Mouse (Mus musculus) CH12.LX (cell line): ENCODE data around the gene Pip5kl1. TPM values are rescaled to one million over a fixed set of nuclear protein-coding genes. Genes with fewer than 3 reads are reported as not detected.

ENCODE experiments used
- DNase-seq: peaks from one replicate; pipeline ENCODE4 v3.0.0-alpha.2; 2013; ENCODE audit errors: extremely low read depth
- H3K27ac ChIP-seq: 2 replicates; pipeline ENCODE4 v1.5.1; 2012; ENCODE audit warnings: low read depth, mild to moderate bottlenecking, control low read depth, moderate library complexity; ENCODE audit not compliant: insufficient read depth
- H3K27me3 ChIP-seq: replicated peaks from 2 replicates; pipeline ENCODE3; 2012; ENCODE audit warnings: inconsistent platforms
- H3K36me3 ChIP-seq, 2 experiments: replicated peaks in 1 of 2; 2 replicates each; pipeline versions ENCODE3 to v1.6.1; 2012; ENCODE audit warnings: inconsistent platforms in 1 of 2, low read length in 1 of 2, mild to moderate bottlenecking in 1 of 2, mixed read lengths in 1 of 2, moderate library complexity in 1 of 2; ENCODE audit not compliant: control insufficient read depth in 1 of 2, insufficient read depth in 1 of 2
- H3K4me1 ChIP-seq, 2 experiments: 2 replicates each; pipeline ENCODE4 v1.6.1; 2012; ENCODE audit warnings: inconsistent platforms in 1 of 2, moderate library complexity in 1 of 2; ENCODE audit not compliant: insufficient read depth in 2 of 2, control insufficient read depth in 1 of 2
- H3K4me2 ChIP-seq: 2 replicates; pipeline ENCODE4 v1.6.1; 2012; ENCODE audit warnings: low read depth, mild to moderate bottlenecking, control low read depth; ENCODE audit not compliant: poor library complexity, insufficient read depth, severe bottlenecking
- H3K4me3 ChIP-seq, 3 experiments: fragments of 150-350 bp in 1 of 3; sonication (generic) in 1 of 3; replicated peaks in 1 of 3; 2 replicates each; pipeline versions ENCODE3 to v1.5.1; 2011 to 2012; ENCODE audit warnings: low read depth in 2 of 3, low read length in 2 of 3, mild to moderate bottlenecking in 2 of 3, moderate library complexity in 2 of 3, control low read depth in 1 of 3, improper control_type of control experiment in 1 of 3, inconsistent platforms in 1 of 3, mixed read lengths in 1 of 3; ENCODE audit not compliant: poor library complexity in 1 of 3
- H3K79me2 ChIP-seq: replicated peaks from 2 replicates; pipeline ENCODE4 v1.6.1; 2012; ENCODE audit warnings: mild to moderate bottlenecking, moderate library complexity; ENCODE audit not compliant: control insufficient read depth, poor library complexity, insufficient read depth, severe bottlenecking; ENCODE audit errors: extremely low read depth
- H3K9ac ChIP-seq: 2 replicates; pipeline ENCODE4 v1.6.1; 2012; ENCODE audit warnings: low read depth, mild to moderate bottlenecking, control low read depth, moderate library complexity; ENCODE audit not compliant: insufficient read depth
- H3K9me3 ChIP-seq: replicated peaks from 2 replicates; pipeline ENCODE3; 2012; ENCODE audit warnings: low read length, inconsistent platforms, mixed read lengths
- BHLHE40 ChIP-seq: IDR thresholded peaks from 2 replicates; pipeline ENCODE4 v1.6.1; 2011; ENCODE audit warnings: mild to moderate bottlenecking, low read depth, low read length, improper control_type of control experiment
- CHD1 ChIP-seq: IDR thresholded peaks from 2 replicates; pipeline ENCODE4 v1.6.1; 2012; ENCODE audit warnings: low read depth, low read length, improper control_type of control experiment, inconsistent platforms
- CTCF ChIP-seq, 2 experiments: IDR thresholded peaks in 1 of 2; conservative IDR thresholded peaks in 1 of 2; 2 replicates each; pipeline ENCODE4 v1.5.1; 2011 to 2012; ENCODE audit warnings: low read depth in 2 of 2, low read length in 2 of 2, improper control_type of control experiment in 1 of 2, inconsistent platforms in 1 of 2, mild to moderate bottlenecking in 1 of 2, moderate library complexity in 1 of 2
- E2F4 ChIP-seq: IDR thresholded peaks from 2 replicates; pipeline ENCODE4 v1.6.1; 2011; ENCODE audit warnings: low read depth, low read length, improper control_type of control experiment; ENCODE audit not compliant: insufficient replicate concordance
- ELF1 ChIP-seq: IDR thresholded peaks from 2 replicates; pipeline ENCODE4 v1.6.1; 2014; ENCODE audit warnings: low read depth, mild to moderate bottlenecking, inconsistent platforms, low read length, improper control_type of control experiment
- EP300 ChIP-seq: IDR thresholded peaks from 2 replicates; pipeline ENCODE4 v1.6.1; 2011; ENCODE audit warnings: low read length, improper control_type of control experiment
- ETS1 ChIP-seq: conservative IDR thresholded peaks from 2 replicates; pipeline ENCODE4 v1.6.1; 2012; ENCODE audit warnings: low read depth, mild to moderate bottlenecking, inconsistent platforms, low read length, improper control_type of control experiment, moderate library complexity
- GABPA ChIP-seq: IDR thresholded peaks from 2 replicates; pipeline ENCODE4 v1.6.1; 2012; ENCODE audit warnings: low read depth, low read length, improper control_type of control experiment, inconsistent platforms; ENCODE audit not compliant: insufficient replicate concordance
- IRF4 ChIP-seq: IDR thresholded peaks from 2 replicates; pipeline ENCODE4 v1.6.1; 2014; ENCODE audit warnings: low read depth, mild to moderate bottlenecking, inconsistent platforms, low read length, improper control_type of control experiment
- JUN ChIP-seq: IDR thresholded peaks from 2 replicates; pipeline ENCODE4 v1.6.1; 2011; ENCODE audit warnings: low read depth, mild to moderate bottlenecking, low read length, improper control_type of control experiment, moderate library complexity; ENCODE audit not compliant: insufficient read depth
- JUND ChIP-seq: conservative IDR thresholded peaks from 2 replicates; pipeline ENCODE4 v1.6.1; 2011; ENCODE audit warnings: low read depth, low read length, improper control_type of control experiment
- MAFK ChIP-seq: IDR thresholded peaks from 2 replicates; pipeline ENCODE4 v1.6.1; 2011; ENCODE audit warnings: low read length, improper control_type of control experiment; ENCODE audit not compliant: insufficient replicate concordance
- MEF2A ChIP-seq: IDR thresholded peaks from 2 replicates; pipeline ENCODE4 v1.6.1; 2014; ENCODE audit warnings: low read depth, mild to moderate bottlenecking, inconsistent platforms, low read length, improper control_type of control experiment, borderline replicate concordance
- MXI1 ChIP-seq: IDR thresholded peaks from 2 replicates; pipeline ENCODE4 v1.6.1; 2011; ENCODE audit warnings: mild to moderate bottlenecking, low read depth, low read length, improper control_type of control experiment
- MYC ChIP-seq: IDR thresholded peaks from 2 replicates; pipeline ENCODE4 v1.6.1; 2011; ENCODE audit warnings: low read depth, mild to moderate bottlenecking, improper control_type of control experiment, low read length
- NELFE ChIP-seq: IDR thresholded peaks from 2 replicates; pipeline ENCODE4 v1.6.1; 2011; ENCODE audit warnings: low read depth, low read length, improper control_type of control experiment
- NRF1 ChIP-seq: IDR thresholded peaks from 2 replicates; pipeline ENCODE4 v1.6.1; 2014; ENCODE audit warnings: low read depth, mild to moderate bottlenecking, inconsistent platforms, low read length, improper control_type of control experiment, moderate library complexity
- POLR2A ChIP-seq: IDR thresholded peaks from 2 replicates; pipeline ENCODE4 v1.6.1; 2011; ENCODE audit warnings: low read depth, mild to moderate bottlenecking, improper control_type of control experiment, low read length
- POLR2AphosphoS2 ChIP-seq: IDR thresholded peaks from 2 replicates; pipeline ENCODE4 v1.6.1; 2011; ENCODE audit warnings: low read depth, low read length, improper control_type of control experiment
- RAD21 ChIP-seq: IDR thresholded peaks from 2 replicates; pipeline ENCODE4 v1.6.1; 2011; ENCODE audit warnings: low read depth, mild to moderate bottlenecking, low read length, improper control_type of control experiment, moderate library complexity
- RCOR1 ChIP-seq: conservative IDR thresholded peaks from 2 replicates; pipeline ENCODE4 v1.6.1; 2012; ENCODE audit warnings: low read depth, mild to moderate bottlenecking, inconsistent platforms, low read length, improper control_type of control experiment
- SIN3A ChIP-seq: IDR thresholded peaks from 2 replicates; pipeline ENCODE4 v1.6.1; 2012; ENCODE audit warnings: low read length, improper control_type of control experiment, inconsistent platforms
- SMC3 ChIP-seq: IDR thresholded peaks from 2 replicates; pipeline ENCODE4 v1.6.1; 2011; ENCODE audit warnings: low read depth, low read length, improper control_type of control experiment
- USF2 ChIP-seq: conservative IDR thresholded peaks from 2 replicates; pipeline ENCODE4 v1.6.1; 2011; ENCODE audit warnings: low read depth, low read length, improper control_type of control experiment
- ZC3H11A ChIP-seq: IDR thresholded peaks from 2 replicates; pipeline ENCODE4 v1.6.1; 2012; ENCODE audit warnings: low read depth, mild to moderate bottlenecking, inconsistent platforms, low read length, improper control_type of control experiment
- ZKSCAN1 ChIP-seq: IDR thresholded peaks from 2 replicates; pipeline ENCODE4 v1.6.1; 2012; ENCODE audit warnings: low read depth, inconsistent platforms, low read length, improper control_type of control experiment, borderline replicate concordance
- ZMIZ1 ChIP-seq: IDR thresholded peaks from 2 replicates; pipeline ENCODE4 v1.6.1; 2012; ENCODE audit warnings: low read depth, mild to moderate bottlenecking, inconsistent platforms, low read length, improper control_type of control experiment
- ZNF384 ChIP-seq: IDR thresholded peaks from 2 replicates; pipeline ENCODE4 v1.6.1; 2012; ENCODE audit warnings: low read depth, low read length, improper control_type of control experiment, inconsistent platforms
- dilution Hi-C: fragments of 300-500 bp; cut with MboI; formaldehyde crosslinking; loops from 2 replicates; pipeline ENCODE4 v1.14.3; 2020; ENCODE audit warnings: low sequenced_read_pairs; ENCODE audit not compliant: extremely low pct_unique_long_range_greater_than_20kb, extremely low pct_ligation_motif_present
- in situ Hi-C: fragments of 300-500 bp; cut with MboI; formaldehyde crosslinking; loops from 3 replicates; pipeline ENCODE4 v1.14.3; 2019; ENCODE audit warnings: low sequenced_read_pairs, low pct_ligation_motif_present, low pct_unique_long_range_greater_than_20kb, mixed read lengths
- polyA plus RNA-seq: library from polyadenylated mRNA; unstranded; fragments of >175 nt; gene quantifications from 2 replicates; pipeline ENCODE4 v1.2.1, GENCODE M21; 2012; ENCODE audit warnings: low read depth; ENCODE audit not compliant: insufficient read length
- total RNA-seq, 2 experiments: library from RNA; depleted of rRNA; stranded (reverse); fragments of 300-350 nt in 1 of 2; fragments of >200 nt in 1 of 2; gene quantifications; 2 replicates each; pipeline ENCODE4 v1.2.3; 2012 to 2014

Pip5kl1 gene
- total and polyA plus RNA-seq, 3 experiments: 0.28 to 0.64 (median 0.57) TPM

- Histone ChIP-seq H3K36me3 (peaks cover 0 to 3% of the 10 kb centered on the region in 2 experiments), H3K4me2 (peak overlapping the region; percentile 89), H3K9ac (peak overlapping the region; percentile 61), H3K4me1 (peaks cover 12 to 31% of the 10 kb centered on the region in 2 experiments), H3K9me3 (no peaks in the 10 kb centered on the region), H3K27ac (peak overlapping the region; percentile 68; the same call in 1 of the 2 replicates), H3K79me2 (no peaks in the 10 kb centered on the region; the same call in 1 of the 2 replicates)
- in situ Hi-C loops: no loop called here
- TF ChIP-seq IRF4 (0 out of 2 replicates have a peak, but pooled peaks have one; percentile 19), JUND (no peak), CHD1 (peak; percentile 59; the same call in 1 of the 2 replicates), MXI1 (peak; percentile 29; the same call in 1 of the 2 replicates), USF2 (no peak), ZMIZ1 (no peak), MAFK (no peak), CTCF (conservative IDR thresholded peaks at IDR 0.05 in 1 of 2, IDR thresholded peaks at IDR 0.05 in 1 of 2; ENCODE audit: low read depth in 2 of 2, low read length in 2 of 2) (no peak), BHLHE40 (peak; percentile 34; the same call in 1 of the 2 replicates), ZC3H11A (no peak), POLR2AphosphoS2 (no peak), SIN3A (0 out of 2 replicates have a peak, but pooled peaks have one; percentile 10), MYC (0 out of 2 replicates have a peak, but pooled peaks have one; percentile 30)
- TF ChIP-seq, all 38 proteins: peak for 6
- Histone ChIP-seq H3K27me3 (peaks cover 9% of the 10 kb centered on the region), H3K4me3 (peak overlapping the region; percentile 67 to 86 (median 69))
- DNase-seq: no peak
- dilution Hi-C loops: no loop called here
These were observed 38.4 kb upstream of the Pip5kl1 start for GRCm38 (mm10) chr2:32536086-32536633.

- H3K27me3 ChIP-seq: peaks cover 9% of the 10 kb centered on the region
- H3K36me3 ChIP-seq: peaks cover 0 to 3% of the 10 kb centered on the region in 2 experiments
- peak; percentile 56 for DNase-seq
- in situ Hi-C loops: no loop called here
- peak overlapping the region; percentile 67 to 86 (median 69) for H3K4me3 ChIP-seq
- H3K4me2 ChIP-seq: peak overlapping the region; percentile 89
- H3K4me1 ChIP-seq: peaks cover 12 to 37% of the 10 kb centered on the region in 2 experiments
- no peaks in the 10 kb centered on the region; the same call in 1 of the 2 replicates for H3K79me2 ChIP-seq
- H3K9ac ChIP-seq: peak overlapping the region; percentile 84
- no peaks in the 10 kb centered on the region for H3K9me3 ChIP-seq
- H3K27ac ChIP-seq: peak overlapping the region; percentile 68
- dilution Hi-C loops: no loop called here
- TF ChIP-seq MYC: no peak
- TF ChIP-seq JUND: no peak
- TF ChIP-seq ZNF384: peak; percentile 61
- no peak for TF ChIP-seq MEF2A
- no peak for TF ChIP-seq ZKSCAN1
- 0 out of 2 replicates have a peak, but pooled peaks have one; percentile 16 for TF ChIP-seq SMC3
- 0 out of 2 replicates have a peak, but pooled peaks have one; percentile 48 for TF ChIP-seq ELF1
- TF ChIP-seq RAD21: peak; percentile 42
- peak; percentile 60; the same call in 1 of the 2 replicates for TF ChIP-seq POLR2A
- TF ChIP-seq GABPA: no peak
- TF ChIP-seq EP300: peak; percentile 43; the same call in 1 of the 2 replicates
- no peak for TF ChIP-seq RCOR1
- TF ChIP-seq ETS1: peak; percentile 11; the same call in 1 of the 2 replicates
- no peak for TF ChIP-seq E2F4
- TF ChIP-seq JUN: no peak
- TF ChIP-seq CTCF (conservative IDR thresholded peaks at IDR 0.05 in 1 of 2, IDR thresholded peaks at IDR 0.05 in 1 of 2; ENCODE audit: low read depth in 2 of 2, low read length in 2 of 2): peak in 1 of 2 experiments; percentile 49; a peak in 2 of 4 replicates
- TF ChIP-seq NELFE: peak; percentile 71
- TF ChIP-seq ZC3H11A: no peak
- no peak for TF ChIP-seq NRF1
- TF ChIP-seq POLR2AphosphoS2: 0 out of 2 replicates have a peak, but pooled peaks have one; percentile 45
These were observed 37.8 kb upstream of the Pip5kl1 start for GRCm38 (mm10) chr2:32536634-32537359.
